Mouse (Mus musculus): ENCODE data around the gene Uba7. TPM values are rescaled to one million over a fixed set of nuclear protein-coding genes. Genes with fewer than 3 reads are reported as not detected.
A peak's percentile ranks its signal among the peaks of the same experiment; 100 is the strongest.

Gene Uba7
- total and polyA plus RNA-seq, 2 experiments from 2014 or later = 4.0 to 4.8 TPM

- 93% methylated on average over 5 of the region's 5 CpGs for WGBS
- ATAC-seq (no peak), DNase-seq (no peak)
- Histone ChIP-seq H3K4me3 (ENCODE audit: low read depth, low read length) (no peak overlapping the region), H3K4me2 (ENCODE audit: low read depth) (no peak overlapping the region), H3K36me3 (ENCODE audit: insufficient read depth) (peaks cover 13% of the 10 kb centered on the region; the same call in 1 of the 2 replicates), H3K27me3 (ENCODE audit: insufficient read depth, low read length) (no peaks in the 10 kb centered on the region), H3K4me1 (ENCODE audit: insufficient read depth) (no peaks in the 10 kb centered on the region), H3K27ac (ENCODE audit: low read depth, low read length) (no peak overlapping the region), H3K9ac (no peak overlapping the region), H3K9me3 (ENCODE audit: low read length) (no peaks in the 10 kb centered on the region)
- TF ChIP-seq CTCF (IDR thresholded peaks at IDR 0.05; ENCODE audit: low read depth) = no peak
These were observed 5.0 kb upstream of the Uba7 start for GRCm38 (mm10) chr9:107970311-107970710.

- Histone ChIP-seq H3K4me3 (ENCODE audit: low read depth, low read length) (no peak overlapping the region), H3K9me3 (ENCODE audit: low read length) (no peaks in the 10 kb centered on the region), H3K4me1 (ENCODE audit: insufficient read depth) (no peaks in the 10 kb centered on the region), H3K27me3 (ENCODE audit: insufficient read depth, low read length) (no peaks in the 10 kb centered on the region), H3K27ac (ENCODE audit: low read depth, low read length) (no peak overlapping the region), H3K36me3 (ENCODE audit: insufficient read depth) (peaks cover 13% of the 10 kb centered on the region; the same call in 1 of the 2 replicates), H3K9ac (no peak overlapping the region), H3K4me2 (ENCODE audit: low read depth) (no peak overlapping the region)
- 83% methylated on average over 8 of the region's 8 CpGs for WGBS
- TF ChIP-seq CTCF (IDR thresholded peaks at IDR 0.05; ENCODE audit: low read depth) = no peak
- DNase-seq = no peak
- no peak for ATAC-seq
These were observed 3.4 kb upstream of the Uba7 start for GRCm38 (mm10) chr9:107971690-107972541.

DNA sequence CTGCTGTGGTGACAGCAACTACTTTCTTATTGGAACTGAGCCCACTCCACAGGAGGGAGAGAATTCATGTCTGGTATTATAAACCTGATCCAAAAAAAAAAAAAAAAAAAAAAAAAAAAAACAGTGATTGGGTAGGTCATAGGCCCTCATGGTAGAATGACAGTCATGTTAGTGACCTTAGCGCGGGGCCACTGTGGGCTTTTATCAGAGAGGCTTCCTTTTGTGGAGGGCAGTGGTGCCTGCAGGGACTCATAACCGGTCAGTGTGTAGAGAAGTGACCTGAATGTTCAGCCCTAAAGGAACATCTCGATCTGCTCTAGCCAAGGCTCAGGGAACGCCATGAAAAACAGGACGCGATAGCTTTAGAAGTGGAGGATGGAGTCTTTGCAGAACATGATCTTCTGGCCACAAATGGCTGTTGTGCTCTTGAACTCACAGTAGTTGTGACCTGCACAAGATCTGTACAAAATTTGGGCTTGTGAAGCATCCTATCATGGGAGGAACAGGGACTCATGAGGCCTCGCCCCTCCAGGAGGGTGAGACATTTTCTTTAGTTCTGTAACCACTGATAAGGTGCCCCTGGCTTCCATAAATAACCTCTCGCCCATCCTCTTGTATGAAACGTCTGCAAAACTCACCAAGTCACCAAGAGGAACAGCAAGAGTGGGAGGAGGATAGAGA lies 674 bp upstream of the Uba7 start:
- no peaks in the 10 kb centered on the region for H3K9me3 ChIP-seq (ENCODE audit: low read length)
- no peak overlapping the region for H3K9ac ChIP-seq
- no peaks in the 10 kb centered on the region for H3K4me1 ChIP-seq (ENCODE audit: insufficient read depth)
- DNase-seq (no peak), ATAC-seq (no peak)
- WGBS = 90% methylated on average over 10 of the region's 10 CpGs
- no peak overlapping the region for H3K4me3 ChIP-seq (ENCODE audit: low read depth, low read length)
- 0 out of 2 replicates have a peak, but pooled peaks cover 5% of the 10 kb centered on the region for H3K36me3 ChIP-seq (ENCODE audit: insufficient read depth)
- no peaks in the 10 kb centered on the region for H3K27me3 ChIP-seq (ENCODE audit: insufficient read depth, low read length)
- no peak overlapping the region for H3K27ac ChIP-seq (ENCODE audit: low read depth, low read length)
- no peak overlapping the region for H3K4me2 ChIP-seq (ENCODE audit: low read depth)
- no peak for TF ChIP-seq CTCF (IDR thresholded peaks at IDR 0.05; ENCODE audit: low read depth)

GRCm38 (mm10) chr9:107978815-107979214 lies 3.5 kb downstream of the Uba7 start:
- Histone ChIP-seq H3K9me3 (ENCODE audit: low read length) (no peaks in the 10 kb centered on the region), H3K4me1 (ENCODE audit: insufficient read depth) (peaks cover 5% of the 10 kb centered on the region; the same call in 1 of the 2 replicates), H3K36me3 (ENCODE audit: insufficient read depth) (no peaks in the 10 kb centered on the region), H3K4me3 (ENCODE audit: low read depth, low read length) (no peak overlapping the region), H3K27me3 (ENCODE audit: insufficient read depth, low read length) (no peaks in the 10 kb centered on the region), H3K9ac (no peak overlapping the region), H3K27ac (ENCODE audit: low read depth, low read length) (no peak overlapping the region), H3K4me2 (ENCODE audit: low read depth) (no peak overlapping the region)
- WGBS = 86% methylated on average over 12 of the region's 12 CpGs
- DNase-seq = no peak
- TF ChIP-seq CTCF (IDR thresholded peaks at IDR 0.05; ENCODE audit: low read depth) = no peak
- no peak for ATAC-seq

DNA sequence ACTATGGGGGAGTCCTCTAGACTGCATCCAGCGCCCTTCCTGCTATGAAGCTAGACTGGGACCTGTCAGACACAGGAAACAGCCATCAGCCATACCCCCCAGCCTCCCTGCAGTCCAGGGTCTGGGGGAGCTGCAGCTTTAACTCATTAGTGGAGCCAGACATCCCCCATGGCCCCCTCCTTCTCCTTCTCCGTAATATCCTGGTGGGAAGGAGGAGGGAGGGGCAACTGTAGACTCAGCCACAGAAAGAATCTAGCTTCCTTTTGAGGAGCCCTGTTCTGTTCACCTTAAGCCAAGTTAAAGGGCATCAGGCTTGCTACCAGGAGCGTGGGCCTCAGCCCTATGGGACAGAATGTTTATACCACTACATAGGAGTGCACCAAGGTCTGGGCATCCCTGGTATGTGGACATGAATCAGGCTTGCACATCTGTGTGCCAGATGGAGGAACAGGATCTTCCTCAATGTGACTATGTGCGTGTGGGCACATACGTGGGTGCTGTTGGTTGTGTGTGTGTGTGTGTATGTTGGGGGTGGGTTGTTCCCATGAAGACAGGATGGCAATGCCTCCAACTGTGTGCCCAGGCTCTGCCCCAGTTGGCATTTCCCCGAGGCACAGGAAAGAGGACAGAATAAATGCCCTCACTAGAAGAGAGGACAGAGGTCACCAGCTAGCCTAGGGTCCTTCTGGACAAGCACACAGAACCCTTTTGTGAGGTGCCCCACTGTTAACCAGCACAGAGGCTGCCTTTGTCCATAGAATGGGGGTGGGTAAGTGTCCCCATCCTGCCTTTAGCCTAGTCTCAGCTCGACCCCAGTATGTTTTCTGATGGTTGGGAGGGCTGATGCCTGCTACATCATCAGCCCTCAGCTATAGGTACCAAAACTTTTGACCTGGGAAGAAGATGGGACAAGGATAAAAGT lies 6.6 kb downstream of the Uba7 start:
- Histone ChIP-seq H3K9me3 (ENCODE audit: low read length) (no peaks in the 10 kb centered on the region), H3K27ac (ENCODE audit: low read depth, low read length) (peak overlapping the region; percentile 66), H3K4me2 (ENCODE audit: low read depth) (no peak overlapping the region), H3K36me3 (ENCODE audit: insufficient read depth) (no peaks in the 10 kb centered on the region), H3K4me3 (ENCODE audit: low read depth, low read length) (no peak overlapping the region), H3K27me3 (ENCODE audit: insufficient read depth, low read length) (no peaks in the 10 kb centered on the region), H3K4me1 (ENCODE audit: insufficient read depth) (peaks cover 5% of the 10 kb centered on the region; the same call in 1 of the 2 replicates), H3K9ac (no peak overlapping the region)
- DNase-seq = no peak
- no peak for TF ChIP-seq CTCF (IDR thresholded peaks at IDR 0.05; ENCODE audit: low read depth)
- WGBS = 59% methylated on average over 7 of the region's 7 CpGs
- no peak for ATAC-seq

DNA sequence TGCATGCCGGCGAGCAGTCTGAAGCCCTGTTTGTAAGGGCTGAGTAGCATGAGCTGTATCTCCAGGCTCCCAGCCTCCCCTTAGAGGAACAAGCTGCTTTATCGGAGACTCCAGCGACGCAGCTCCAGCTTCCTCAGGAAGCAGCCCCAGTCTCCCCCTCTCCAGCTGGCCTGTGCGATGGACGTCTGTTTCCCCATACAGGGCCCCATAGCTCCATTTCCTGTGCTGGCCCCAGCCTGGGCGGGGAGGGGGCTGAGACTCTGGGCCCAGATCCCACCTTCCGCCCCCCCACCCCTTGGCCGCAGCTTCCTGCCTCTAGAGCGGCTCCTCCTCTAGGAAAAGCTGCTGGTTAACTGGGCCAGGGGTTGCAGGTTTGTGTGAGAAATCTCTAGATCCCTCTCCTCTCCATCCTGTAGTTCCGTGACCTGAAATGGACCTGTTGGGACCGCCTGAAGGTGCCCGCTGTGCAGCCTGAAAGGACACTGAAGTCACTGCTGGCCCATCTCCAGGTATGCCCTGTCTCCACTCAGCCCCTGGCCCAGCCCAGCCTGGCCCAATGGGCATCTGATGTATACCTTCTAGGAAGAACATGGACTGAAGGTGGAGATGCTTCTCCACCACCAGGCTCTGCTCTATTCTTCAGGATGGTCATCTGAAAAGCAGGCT lies 7.5 kb downstream of the Uba7 start, which contains the start of gene Gm20661:
Gm20661 (plus strand) TSS at position 378 of the 666 bp plus-strand sequence.
- H3K9me3 ChIP-seq (ENCODE audit: low read length) = no peaks in the 10 kb centered on the region
- WGBS = 40% methylated on average over 14 of the region's 14 CpGs
- H3K36me3 ChIP-seq (ENCODE audit: insufficient read depth) = no peaks in the 10 kb centered on the region
- H3K4me2 ChIP-seq (ENCODE audit: low read depth) = peak within 1 kb of the TSS; percentile 10; the same call in 1 of the 2 replicates
- peaks cover 5% of the 10 kb centered on the region; the same call in 1 of the 2 replicates for H3K4me1 ChIP-seq (ENCODE audit: insufficient read depth)
- DNase-seq = peak; percentile 20
- no peak within 1 kb of the TSS for H3K9ac ChIP-seq
- H3K27me3 ChIP-seq (ENCODE audit: insufficient read depth, low read length) = no peaks in the 10 kb centered on the region
- ATAC-seq = peak; percentile 23
- no peak within 1 kb of the TSS for H3K4me3 ChIP-seq (ENCODE audit: low read depth, low read length)
- TF ChIP-seq CTCF (IDR thresholded peaks at IDR 0.05; ENCODE audit: low read depth) = no peak
- H3K27ac ChIP-seq (ENCODE audit: low read depth, low read length) = peak within 1 kb of the TSS; percentile 66

All from forebrain, postnatal 0 days (tissue).